ENCODE assay signal across 11 mouse cellular contexts in genomic region chr13:116514256-116514639, GRCm38 (mm10).
DNase-seq lines count a peak whose midpoint lies in the region; ATAC-seq lines count a peak whose summit lies in the region.
"Had no signal": no experiment of that assay in that cellular context is flagged by ENCODE, and none has a peak within 500 bp of the region (broad histone marks: within the 10 kb centered on the region; RNA-seq: fewer than 3 reads in every experiment).

No protein-coding gene starts in this region.

- no peak overlapping the region for H3K9ac ChIP-seq in heart, embryonic 14.5 days (ENCODE audit: low read length)
- H3K9ac ChIP-seq in embryonic facial prominence, embryonic 14.5 days (ENCODE audit: low read depth, low read length): no peak overlapping the region
- peak overlapping the region; percentile 35; the same call in 1 of the 2 replicates for H3K9ac ChIP-seq in hindbrain, embryonic 13.5 days
- peak overlapping the region; percentile 48; the same call in 1 of the 2 replicates for H3K9ac ChIP-seq in midbrain, embryonic 13.5 days (replicated peaks)
- H3K9ac ChIP-seq: limb, embryonic 15.5 days had no signal

- peak overlapping the region in 1 of 2 experiments; percentile 20; a peak in 1 of 4 replicates for H3K4me3 ChIP-seq in heart, embryonic 14.5 days (ENCODE audit: control insufficient read depth in 1 of 2, insufficient read depth in 1 of 2, low read depth in 1 of 2, low read length in 2 of 2)
- H3K4me3 ChIP-seq in embryonic facial prominence, embryonic 14.5 days (ENCODE audit: low read depth, low read length): no peak overlapping the region
- peak overlapping the region; percentile 25 for H3K4me3 ChIP-seq in hindbrain, embryonic 13.5 days
- peak overlapping the region; percentile 27 for H3K4me3 ChIP-seq in midbrain, embryonic 13.5 days (replicated peaks)
- H3K4me3 ChIP-seq: limb, embryonic 15.5 days had no signal

- no peaks in the 10 kb centered on the region for H3K9me3 ChIP-seq in heart, embryonic 14.5 days (ENCODE audit: control insufficient read depth, low read length)
- no peaks in the 10 kb centered on the region for H3K9me3 ChIP-seq in embryonic facial prominence, embryonic 14.5 days (ENCODE audit: control insufficient read depth, low read length)
- H3K9me3 ChIP-seq in hindbrain, embryonic 13.5 days: no peaks in the 10 kb centered on the region
- H3K9me3 ChIP-seq in midbrain, embryonic 13.5 days: no peaks in the 10 kb centered on the region
- H3K9me3 ChIP-seq: limb, embryonic 15.5 days had no signal

- no peak for DNase-seq in heart, adult 18-20 months
- no peak for DNase-seq in embryonic facial prominence, embryonic 14.5 days (ENCODE audit: low spot score)
- no peak for DNase-seq in cerebellum, adult 8-10 months
- DNase-seq in urinary bladder, adult 18-20 months (ENCODE audit: low spot score in 2 of 2): no peak
- no peak for DNase-seq in cerebellum, adult 18-20 months
- DNase-seq: lung, postnatal 10 days; thymus, postnatal 14 days had no signal

- no peaks in the 10 kb centered on the region for H3K27me3 ChIP-seq in heart, embryonic 14.5 days (ENCODE audit: control insufficient read depth, insufficient read depth, low read length)
- H3K27me3 ChIP-seq in embryonic facial prominence, embryonic 14.5 days (replicated peaks; ENCODE audit: control insufficient read depth, insufficient read depth, low read length): peaks cover 4% of the 10 kb centered on the region
- peaks cover 40% of the 10 kb centered on the region for H3K27me3 ChIP-seq in hindbrain, embryonic 13.5 days
- H3K27me3 ChIP-seq in midbrain, embryonic 13.5 days: peaks cover 18% of the 10 kb centered on the region

- H3K27ac ChIP-seq in heart, embryonic 14.5 days (replicated peaks in 1 of 2; ENCODE audit: control insufficient read depth in 1 of 2, insufficient read depth in 1 of 2, low read depth in 2 of 2, low read length in 2 of 2): no peak overlapping the region
- no peak overlapping the region for H3K27ac ChIP-seq in embryonic facial prominence, embryonic 14.5 days (replicated peaks; ENCODE audit: low read depth, low read length)
- no peak overlapping the region for H3K27ac ChIP-seq in hindbrain, embryonic 13.5 days
- H3K27ac ChIP-seq in midbrain, embryonic 13.5 days: no peak overlapping the region; the same call in 1 of the 2 replicates
- H3K27ac ChIP-seq: limb, embryonic 15.5 days had no signal

- peak overlapping the region; percentile 56 for H3K4me2 ChIP-seq in heart, embryonic 14.5 days (ENCODE audit: low read length)
- peak overlapping the region; percentile 35 for H3K4me2 ChIP-seq in embryonic facial prominence, embryonic 14.5 days (ENCODE audit: low read depth, low read length)
- H3K4me2 ChIP-seq in hindbrain, embryonic 13.5 days: peak overlapping the region; percentile 51
- peak overlapping the region; percentile 55 for H3K4me2 ChIP-seq in midbrain, embryonic 13.5 days (replicated peaks)
- H3K4me2 ChIP-seq: limb, embryonic 15.5 days had no signal

- no peak for ATAC-seq in heart, embryonic 14.5 days (ENCODE audit: insufficient number of reproducible peaks, insufficient read depth, low FRiP score, low read depth)
- ATAC-seq in embryonic facial prominence, embryonic 14.5 days (ENCODE audit: low read depth): no peak
- no peak; the same call in none of the 2 replicates for ATAC-seq in hindbrain, embryonic 13.5 days (ENCODE audit: low FRiP score)
- no peak for ATAC-seq in midbrain, embryonic 13.5 days

- 62% methylated on average over 7 of the region's 7 CpGs for WGBS in heart, embryonic 14.5 days
- WGBS in embryonic facial prominence, embryonic 14.5 days: 42% methylated on average over 7 of the region's 7 CpGs
- WGBS in hindbrain, embryonic 13.5 days: 39% methylated on average over 7 of the region's 7 CpGs
- WGBS in midbrain, embryonic 13.5 days: 23% methylated on average over 7 of the region's 7 CpGs

- H3K4me1 ChIP-seq in heart, embryonic 14.5 days (ENCODE audit: control insufficient read depth in 2 of 2, insufficient read depth in 2 of 2, low read length in 2 of 2): no peaks in the 10 kb centered on the region
- peaks cover 5% of the 10 kb centered on the region; the same call in 1 of the 2 replicates for H3K4me1 ChIP-seq in embryonic facial prominence, embryonic 14.5 days (ENCODE audit: control insufficient read depth, insufficient read depth, low read length)
- peaks cover 10% of the 10 kb centered on the region for H3K4me1 ChIP-seq in hindbrain, embryonic 13.5 days (replicated peaks)
- H3K4me1 ChIP-seq in midbrain, embryonic 13.5 days (replicated peaks): peaks cover 13% of the 10 kb centered on the region

- no peaks in the 10 kb centered on the region for H3K36me3 ChIP-seq in heart, embryonic 14.5 days (ENCODE audit: control insufficient read depth, insufficient read depth, low read length)
- H3K36me3 ChIP-seq in embryonic facial prominence, embryonic 14.5 days (ENCODE audit: control insufficient read depth, insufficient read depth, low read length): no peaks in the 10 kb centered on the region
- no peaks in the 10 kb centered on the region for H3K36me3 ChIP-seq in hindbrain, embryonic 13.5 days
- H3K36me3 ChIP-seq in midbrain, embryonic 13.5 days: no peaks in the 10 kb centered on the region
- H3K36me3 ChIP-seq: limb, embryonic 15.5 days had no signal

Comparison
In these comparisons a context has a peak if more than half of its experiments do, and no peak if none do; other contexts are left out.
1. H3K9ac ChIP-seq: peak in hindbrain, embryonic 13.5 days (single experiment) and midbrain, embryonic 13.5 days (single experiment); none in heart, embryonic 14.5 days (single experiment) and embryonic facial prominence, embryonic 14.5 days (single experiment).
2. Peak in every context shown above with its lines, with median percentiles within 50 percentile points of each other: H3K4me2 ChIP-seq.